Mouse (Mus musculus): Measurements from ENCODE around the gene Sart3. TPM values are rescaled to one million over a fixed set of nuclear protein-coding genes. Genes with fewer than 3 reads are reported as not detected.

The Sart3 gene
- total RNA-seq, 1 experiment from 2014 or later: 33.8 TPM

GRCm38 (mm10) chr5:113791197-113792095, 19.1 kb upstream of the Sart3 start:
- no peak for DNase-seq

GRCm38 (mm10) chr5:113790453-113791196, 18.3 kb upstream of the Sart3 start:
- peak; percentile 44 for DNase-seq

GRCm38 (mm10) chr5:113789075-113789788, 16.9 kb upstream of the Sart3 start:
- DNase-seq: peak; percentile 33

GRCm38 (mm10) chr5:113788645-113789044, 16.3 kb upstream of the Sart3 start:
- peak; percentile 34 for DNase-seq

- no peak for DNase-seq
Observed at GRCm38 (mm10) chr5:113786985-113787384, 14.7 kb upstream of the Sart3 start.

GRCm38 (mm10) chr5:113784104-113784503, 11.8 kb upstream of the Sart3 start:
- peak; percentile 27 for DNase-seq

GRCm38 (mm10) chr5:113783581-113784001, 11.3 kb upstream of the Sart3 start:
- DNase-seq: peak; percentile 55

- DNase-seq: no peak
Observed at GRCm38 (mm10) chr5:113782624-113783023, 10.3 kb upstream of the Sart3 start.

GRCm38 (mm10) chr5:113781875-113782274, 9.6 kb upstream of the Sart3 start:
- no peak for DNase-seq

GRCm38 (mm10) chr5:113781254-113781653, 8.9 kb upstream of the Sart3 start:
- no peak for DNase-seq

GRCm38 (mm10) chr5:113780763-113781162, 8.5 kb upstream of the Sart3 start:
- DNase-seq: no peak

GRCm38 (mm10) chr5:113780082-113780752, 7.9 kb upstream of the Sart3 start:
- DNase-seq: no peak

GRCm38 (mm10) chr5:113779569-113779968, 7.3 kb upstream of the Sart3 start:
- peak; percentile 68 for DNase-seq

- DNase-seq: peak; percentile 71
Observed at GRCm38 (mm10) chr5:113777728-113778127, 5.4 kb upstream of the Sart3 start.

- no peak for DNase-seq
Observed at GRCm38 (mm10) chr5:113776896-113777226, 4.6 kb upstream of the Sart3 start.

GRCm38 (mm10) chr5:113776128-113776895, 4.0 kb upstream of the Sart3 start:
- no peak for DNase-seq

- DNase-seq: peak; percentile 42
Observed at GRCm38 (mm10) chr5:113775585-113775984, 3.3 kb upstream of the Sart3 start.

GRCm38 (mm10) chr5:113773664-113774063, 1.4 kb upstream of the Sart3 start:
- peak; percentile 96 for DNase-seq

GRCm38 (mm10) chr5:113772905-113773519, 702 bp upstream of the Sart3 start:
- no peak for DNase-seq

- peak; percentile 90 for DNase-seq
Observed at GRCm38 (mm10) chr5:113771213-113772162, 822 bp downstream of the Sart3 start.
